Comparison of ENCODE assay signal across 24 mouse cellular contexts in genomic region chr10:4480929-4481328, GRCm38 (mm10). TPM values are rescaled to one million over a fixed set of nuclear protein-coding genes. Genes with fewer than 3 reads are reported as not detected.
"Had no signal": no experiment of that assay in that cellular context is flagged by ENCODE, and none has a peak within 500 bp of the region (broad histone marks: within the 10 kb centered on the region; RNA-seq: fewer than 3 reads in every experiment).

No protein-coding gene starts in this region.

- H3K4me3 ChIP-seq: midbrain, embryonic 10.5 days; midbrain, embryonic 12.5 days; myocyte; neural tube, embryonic 13.5 days; neural tube, embryonic 15.5 days had no signal

- H3K4me1 ChIP-seq: midbrain, embryonic 12.5 days; neural tube, embryonic 13.5 days; neural tube, embryonic 15.5 days had no signal

- H3K36me3 ChIP-seq: midbrain, embryonic 10.5 days; midbrain, embryonic 12.5 days; neural tube, embryonic 13.5 days; neural tube, embryonic 15.5 days had no signal

- H3K4me2 ChIP-seq: midbrain, embryonic 12.5 days; neural tube, embryonic 13.5 days; neural tube, embryonic 15.5 days had no signal

- H3K27ac ChIP-seq: liver, embryonic 14.5 days; midbrain, embryonic 10.5 days; midbrain, embryonic 12.5 days; neural tube, embryonic 13.5 days; neural tube, embryonic 15.5 days had no signal

- H3K27me3 ChIP-seq: midbrain, embryonic 12.5 days; neural tube, embryonic 13.5 days; neural tube, embryonic 15.5 days had no signal

- DNase-seq: lung, adult 18-20 months; lung, postnatal 14 days; lung, postnatal 4 days; midbrain, embryonic 14.5 days; retina, postnatal 1 day; right cerebral cortex, adult 18-20 months; right cerebral cortex, postnatal 25 days; right cerebral cortex, postnatal 4 days; spleen, adult 18-20 months; thymus, adult 18-20 months; thymus, postnatal 14 days; thymus, postnatal 36 days had no signal

- H3K9ac ChIP-seq: liver, embryonic 14.5 days; midbrain, embryonic 12.5 days; neural tube, embryonic 13.5 days; neural tube, embryonic 15.5 days had no signal

- ATAC-seq: midbrain, embryonic 16.5 days had no signal

- H3K9me3 ChIP-seq: midbrain, embryonic 10.5 days; midbrain, embryonic 12.5 days; neural tube, embryonic 13.5 days; neural tube, embryonic 15.5 days had no signal

RNA-seq across cellular contexts. Expression of gene Ccdc170, which starts 1.4 kb away (rescaled TPM):
- total RNA-seq: megakaryocyte-erythroid progenitor cell, adult 5-6 weeks had no signal
- polyA plus RNA-seq: liver, embryonic 14.5 days; liver, embryonic 16.5 days; midbrain, embryonic 10.5 days; neural tube, embryonic 11.5 days; neural tube, embryonic 13.5 days; small intestine, adult 2 months; stomach, embryonic 14.5 days had no signal
